Mouse (Mus musculus): ENCODE results near the gene Mcpt8. TPM values are rescaled to one million over a fixed set of nuclear protein-coding genes. Genes with fewer than 3 reads are reported as not detected.
"Not testable (repeated sequence)": the region's sequence is repeated elsewhere in the genome, so short reads cannot be mapped to it uniquely, and the experiment has no call there.

Gene Mcpt8
- total RNA-seq (2021), result not detected

DNA sequence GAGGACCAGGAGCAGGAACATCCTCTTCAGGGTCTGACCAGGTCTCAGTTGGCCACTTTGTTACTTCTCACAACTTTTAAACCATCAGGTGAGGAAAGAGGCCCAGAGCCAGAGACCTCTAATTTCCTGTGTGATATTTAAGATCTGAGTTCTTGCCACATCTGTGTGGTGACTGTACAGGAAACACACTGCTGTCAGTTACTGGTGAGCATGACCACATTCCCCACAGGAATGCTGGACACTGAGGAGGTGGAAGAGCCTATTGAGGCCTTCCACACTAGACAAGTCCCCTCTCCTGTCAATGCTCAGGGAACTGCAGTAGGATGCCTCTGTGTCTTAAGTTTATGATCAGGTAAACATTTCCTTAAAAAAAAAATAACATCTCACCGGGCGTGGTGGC is at the start of gene Mcpt8:
Mcpt8 (minus strand) TSS at position 107 of the 400 bp plus-strand sequence.
- intact Hi-C loops (cut with DNase I), result no loop called here
- DNase-seq (ENCODE audit: low spot score), result no peak

DNA sequence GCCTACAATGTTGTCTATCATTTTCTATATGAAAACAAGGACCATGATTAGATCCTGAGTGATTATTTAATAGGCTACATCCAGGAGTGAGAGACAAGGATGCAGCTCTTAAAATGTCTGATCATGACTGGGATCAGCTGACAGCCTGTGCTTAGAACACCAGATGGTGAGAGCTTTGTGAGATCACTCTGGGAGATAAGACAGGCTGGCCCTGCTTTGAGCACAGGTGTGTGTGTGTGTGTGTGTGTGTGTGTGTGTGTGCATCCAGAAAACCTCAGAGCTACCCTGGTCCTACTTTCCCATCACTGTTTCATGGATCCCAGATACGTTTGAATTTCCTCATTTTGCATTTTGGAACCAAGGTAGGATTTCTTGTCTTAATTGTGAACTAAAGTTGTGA is 48.6 kb upstream of the Mcpt8 start:
- DNase-seq (ENCODE audit: low spot score); intact Hi-C loops (cut with DNase I): not testable (repeated sequence)

DNA sequence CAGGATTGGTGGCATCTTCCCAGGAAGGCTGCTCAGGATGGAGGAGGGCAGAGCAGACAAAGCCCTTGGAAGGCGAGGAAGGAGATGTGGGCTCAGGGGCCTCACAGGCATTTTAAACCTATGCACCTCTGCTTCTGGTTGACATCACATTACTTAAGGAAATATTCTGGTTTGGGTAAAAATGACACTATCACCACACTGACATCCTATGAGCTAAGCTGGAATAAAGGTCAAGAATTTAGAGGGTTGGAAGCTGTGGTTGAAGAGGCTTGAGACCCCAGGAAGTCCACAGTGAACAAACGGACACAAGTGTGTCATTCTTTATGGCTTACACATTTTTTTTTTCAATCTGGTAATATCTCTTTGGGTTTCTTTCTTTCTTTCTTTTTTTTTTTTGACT is 47.4 kb upstream of the Mcpt8 start, which contains the start of gene Gzmd:
Gzmd (minus strand) TSS at position 101 of the 400 bp plus-strand sequence.
- DNase-seq (ENCODE audit: low spot score); intact Hi-C loops (cut with DNase I): not testable (repeated sequence)

DNA sequence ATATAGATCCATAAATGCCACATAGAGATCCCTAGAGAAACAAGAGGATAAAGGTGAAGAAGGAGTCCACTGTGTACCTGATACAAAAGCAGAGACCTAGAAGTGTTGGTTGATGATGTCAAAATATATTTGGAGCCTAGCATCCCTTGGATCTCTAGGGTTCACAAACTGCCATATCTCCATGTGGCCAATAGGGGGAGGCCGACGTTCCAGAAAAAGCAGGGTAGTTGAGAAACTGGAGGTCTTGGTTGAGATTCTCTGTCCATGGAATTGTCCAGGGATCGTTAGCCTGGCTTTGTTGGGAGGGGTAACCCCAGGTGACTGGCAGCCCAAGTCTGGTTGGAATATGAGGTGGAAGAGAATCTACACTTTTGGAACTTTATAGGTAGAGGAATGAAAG is 43.3 kb upstream of the Mcpt8 start:
- no peak for DNase-seq (ENCODE audit: low spot score)
- intact Hi-C loops (cut with DNase I), result no loop called here

DNA sequence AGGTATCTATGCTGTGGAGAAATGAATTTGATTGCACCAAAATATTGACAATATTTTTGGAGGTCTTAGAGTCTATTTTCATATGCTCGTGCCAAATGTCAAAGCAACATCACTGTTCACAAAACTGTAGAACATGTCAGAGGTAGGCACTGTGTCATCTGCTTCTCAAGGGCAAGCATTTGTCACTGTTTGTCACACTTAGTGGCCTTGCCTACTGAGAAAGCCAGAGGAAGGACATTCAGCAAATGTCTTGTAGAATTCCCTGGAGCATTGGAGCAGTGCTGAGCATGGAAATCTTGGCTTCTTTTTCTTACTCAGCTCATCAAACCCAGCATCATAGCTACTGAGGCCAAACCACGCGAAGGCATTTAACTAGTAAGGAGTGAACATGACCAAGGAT is 38.4 kb upstream of the Mcpt8 start:
- intact Hi-C loops (cut with DNase I), result no loop called here
- no peak for DNase-seq (ENCODE audit: low spot score)

DNA sequence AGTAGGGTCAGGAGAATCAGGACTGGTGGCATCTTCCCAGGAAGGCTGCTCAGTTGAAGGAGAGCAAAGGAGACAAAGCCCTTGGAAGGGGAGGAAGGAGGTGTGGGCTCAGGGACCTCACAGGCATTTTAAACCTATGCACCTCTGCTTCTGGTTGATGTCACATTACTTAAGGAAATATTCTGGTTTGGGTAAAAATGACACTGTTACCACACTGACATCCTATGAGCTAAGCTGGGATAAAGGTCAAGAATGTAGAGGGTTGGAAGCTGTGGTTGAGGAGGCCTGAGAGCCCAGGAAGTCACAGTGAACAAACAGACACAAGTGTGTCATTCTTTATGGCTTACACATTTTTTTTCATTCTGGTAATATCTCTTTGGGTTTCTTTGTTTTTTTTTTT is 35.5 kb upstream of the Mcpt8 start, which contains the start of gene Gzme:
Gzme (minus strand) TSS at position 101 of the 400 bp plus-strand sequence.
- intact Hi-C loops (cut with DNase I), result no loop called here
- no peak for DNase-seq (ENCODE audit: low spot score)

DNA sequence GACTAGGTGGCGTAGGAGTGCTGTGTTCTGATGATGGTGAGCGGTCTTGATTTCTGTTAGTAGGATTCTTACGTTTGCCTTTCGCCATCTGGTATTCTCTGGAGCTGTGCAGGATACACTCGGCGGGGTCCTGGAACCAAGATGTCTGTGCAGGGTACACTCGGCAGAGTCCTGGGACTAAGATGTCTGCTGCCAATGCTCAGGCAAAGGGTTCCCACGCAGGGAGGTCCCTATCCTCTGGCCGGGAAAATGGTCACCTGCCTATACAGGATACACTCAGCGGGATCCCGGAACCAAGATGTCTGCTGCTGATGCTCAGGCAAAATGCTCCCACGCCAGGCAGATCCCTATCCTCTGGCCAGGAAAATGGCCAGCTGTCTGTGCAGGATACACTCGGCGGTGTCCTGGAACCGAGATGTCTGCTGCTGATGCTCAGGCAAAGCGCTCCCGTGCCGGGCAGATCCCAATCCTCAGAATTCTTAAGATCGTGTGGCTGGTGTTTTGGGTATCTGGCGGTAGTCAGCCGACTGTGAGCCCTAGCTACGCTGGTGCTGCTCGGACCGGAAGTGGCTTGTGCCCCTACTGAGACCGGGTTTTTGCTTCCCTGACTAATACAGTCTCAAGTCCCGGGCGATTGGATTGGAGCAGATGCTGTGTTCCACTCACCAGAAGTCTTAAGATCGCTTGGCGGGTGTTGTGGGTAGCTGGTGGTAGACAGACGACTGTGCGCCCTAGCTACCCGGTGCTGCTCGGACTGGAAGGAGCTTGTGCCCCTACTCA is 30.6 kb upstream of the Mcpt8 start:
- DNase-seq (ENCODE audit: low spot score); intact Hi-C loops (cut with DNase I): not testable (repeated sequence)

DNA sequence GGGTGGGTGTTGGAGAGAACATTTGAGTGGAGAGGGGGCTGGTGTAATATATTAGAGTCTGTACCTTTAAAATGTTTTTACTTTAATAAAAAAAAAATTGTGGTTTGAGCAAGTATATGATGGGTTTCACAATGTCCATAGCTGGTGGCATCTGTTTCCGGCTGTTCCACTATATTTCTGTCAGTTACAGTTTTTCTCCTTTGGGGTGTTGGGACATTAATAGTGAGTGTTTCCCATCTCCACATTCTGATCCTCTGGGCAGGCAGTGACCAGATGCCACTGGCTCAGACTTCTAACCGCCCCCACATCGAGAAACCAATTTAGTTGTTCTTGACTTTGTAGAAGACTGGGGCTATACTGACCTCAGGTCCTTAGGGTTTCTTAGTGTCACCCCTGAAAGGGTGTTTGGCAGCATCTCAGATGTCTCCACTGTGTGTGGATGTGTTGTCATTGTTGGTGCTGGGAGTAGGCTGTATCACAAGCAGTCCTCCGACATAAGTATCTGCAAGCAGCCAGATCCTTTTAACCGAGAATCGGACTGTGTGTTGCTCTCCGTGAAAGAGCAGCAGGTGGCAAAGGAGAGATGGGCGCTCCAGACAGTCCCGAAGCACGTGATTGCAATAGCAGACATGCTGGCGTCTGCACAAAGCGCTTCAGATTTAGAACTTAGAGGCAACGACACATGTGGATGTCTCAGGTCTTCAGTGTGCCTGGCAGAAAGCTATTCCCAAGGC is 20.5 kb upstream of the Mcpt8 start:
- intact Hi-C loops (cut with DNase I), result no loop called here
- no peak for DNase-seq (ENCODE audit: low spot score)

DNA sequence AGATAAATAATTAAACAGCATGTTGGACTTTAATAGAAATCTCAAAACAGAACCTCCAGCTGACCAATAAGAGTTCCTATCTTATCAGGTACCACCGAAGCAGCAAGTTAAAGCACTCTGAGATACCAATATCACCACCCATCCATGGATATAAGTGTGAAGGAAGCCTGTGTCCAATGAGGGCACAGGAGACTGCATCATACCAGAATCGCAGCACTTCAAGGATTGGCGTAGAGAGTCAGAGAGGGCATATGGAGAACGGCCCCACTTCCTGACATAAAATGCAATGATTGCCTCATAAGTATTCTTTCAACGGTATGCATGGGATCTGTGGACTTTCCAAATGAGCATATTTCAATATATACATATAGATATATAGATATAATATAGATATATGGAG is 19.9 kb upstream of the Mcpt8 start:
- DNase-seq (ENCODE audit: low spot score), result no peak
- intact Hi-C loops (cut with DNase I), result no loop called here

DNA sequence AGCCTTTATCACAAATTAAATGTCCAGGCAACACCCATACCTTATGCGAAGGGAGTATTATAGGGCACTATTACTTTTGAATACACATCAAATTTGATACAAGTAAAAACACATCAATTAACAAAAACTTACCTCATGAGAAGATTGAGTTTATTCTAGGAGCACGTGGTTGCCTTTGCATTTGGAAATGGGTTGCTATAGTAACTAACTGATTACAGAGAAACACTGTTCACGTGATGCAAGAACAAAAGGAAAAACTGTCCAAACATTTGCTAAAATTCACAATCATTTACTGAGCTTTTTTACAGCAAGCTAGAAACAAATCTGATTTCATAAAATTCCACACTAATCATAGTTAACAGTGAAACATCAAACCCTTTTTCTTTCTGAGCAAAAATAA is 18.4 kb upstream of the Mcpt8 start:
- intact Hi-C loops (cut with DNase I), result no loop called here
- no peak for DNase-seq (ENCODE audit: low spot score)

DNA sequence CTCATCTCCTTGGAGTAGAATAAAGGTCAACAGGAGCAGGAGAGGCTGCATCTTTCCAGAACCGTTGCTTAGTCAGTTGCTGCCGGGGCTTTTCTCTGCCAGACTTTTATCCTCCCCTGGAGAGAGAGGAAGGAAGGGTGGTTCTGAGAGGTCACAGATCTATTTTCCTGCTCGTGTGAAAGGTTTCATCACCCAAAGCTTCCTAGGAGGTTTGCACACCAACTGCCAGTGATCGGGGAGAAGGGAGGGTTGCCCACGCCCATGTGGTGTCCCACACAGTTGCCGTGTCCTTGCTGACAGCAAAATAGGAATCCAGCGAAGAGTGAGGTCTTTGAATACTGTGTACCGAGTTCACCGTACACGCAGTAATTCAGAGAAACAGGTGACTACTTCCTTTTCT is 17.3 kb upstream of the Mcpt8 start, which contains the start of gene Ctsg:
Ctsg (minus strand) TSS at position 189 of the 400 bp plus-strand sequence.
- intact Hi-C loops (cut with DNase I), result no loop called here
- DNase-seq (ENCODE audit: low spot score), result no peak

DNA sequence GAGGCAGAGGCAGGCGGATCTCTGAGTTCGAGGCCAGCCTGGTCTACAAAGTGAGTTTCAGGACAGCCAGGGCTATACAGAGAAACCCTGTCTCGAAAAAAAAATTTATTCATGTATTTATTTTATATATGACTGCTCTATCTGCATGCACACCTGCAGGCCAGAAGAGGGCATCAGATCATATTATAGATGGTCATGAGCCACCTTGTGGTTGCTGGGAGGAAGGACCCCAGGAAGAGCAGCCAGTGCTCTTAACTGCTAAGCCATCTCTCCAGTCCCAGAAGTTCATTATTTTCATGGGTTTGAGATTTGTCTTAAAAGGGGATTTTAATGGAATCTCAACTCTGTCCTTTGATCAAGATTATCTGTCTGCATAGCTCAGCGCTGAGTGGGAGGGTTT is 13.9 kb upstream of the Mcpt8 start:
- intact Hi-C loops (cut with DNase I), result no loop called here
- no peak for DNase-seq (ENCODE audit: low spot score)

DNA sequence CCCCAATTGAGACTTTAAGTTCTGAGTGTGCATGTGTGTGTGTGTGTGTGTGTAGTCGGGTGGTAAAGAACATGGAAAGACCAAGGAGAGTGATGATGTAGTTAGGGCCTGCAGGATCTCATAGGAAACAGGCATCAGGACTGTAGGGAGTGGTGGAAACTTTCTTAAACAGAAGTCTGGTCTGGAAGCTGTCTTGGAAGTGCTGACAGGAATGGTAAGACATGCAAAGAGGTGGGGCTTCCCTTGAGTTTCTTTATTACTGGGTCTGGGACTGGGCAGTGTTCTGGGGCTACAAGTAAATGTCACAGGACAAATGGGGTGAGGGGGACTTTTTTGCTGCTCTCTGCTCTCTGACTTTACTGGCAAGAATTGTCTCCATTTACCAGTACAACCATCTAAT is 12.5 kb upstream of the Mcpt8 start:
- intact Hi-C loops (cut with DNase I), result no loop called here
- DNase-seq (ENCODE audit: low spot score), result no peak

DNA sequence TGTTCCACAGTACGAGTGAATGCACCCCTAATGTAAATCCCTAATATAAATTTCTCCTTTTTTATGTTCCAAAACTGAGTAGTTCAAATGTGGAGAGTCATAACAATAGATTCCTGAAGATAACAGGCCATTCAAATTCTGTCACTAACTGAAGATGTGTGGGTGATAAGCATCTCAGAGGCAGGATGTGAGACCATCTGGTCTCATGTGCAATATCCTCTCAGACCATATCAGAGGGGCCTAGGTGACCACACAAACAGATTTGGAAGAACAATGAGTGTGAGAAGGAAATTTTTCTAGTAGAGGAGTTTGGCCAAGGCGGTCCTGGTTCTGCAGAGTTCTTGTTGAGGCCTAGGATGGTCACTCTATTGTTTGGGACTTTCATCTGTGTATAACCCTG is 8.3 kb upstream of the Mcpt8 start:
- no peak for DNase-seq (ENCODE audit: low spot score)
- intact Hi-C loops (cut with DNase I), result no loop called here

DNA sequence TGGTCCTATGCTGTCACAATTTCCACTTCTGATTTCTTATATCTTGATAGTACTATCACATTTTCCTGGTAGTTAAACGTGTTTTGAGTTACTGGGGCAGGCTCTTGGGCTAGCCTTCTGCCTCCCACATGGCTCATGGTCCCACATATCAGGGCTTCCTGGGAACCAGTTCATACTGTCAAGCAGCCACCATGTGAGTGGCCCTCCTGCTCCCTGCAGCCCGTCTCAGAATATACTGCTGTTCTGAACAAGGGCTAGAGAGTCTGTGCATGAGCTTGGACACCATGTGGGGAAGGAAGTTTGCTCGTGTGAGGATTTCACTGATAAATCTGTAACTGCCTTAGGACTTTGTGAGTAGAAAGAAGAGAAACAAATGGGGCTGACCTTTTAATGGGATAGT is 1.6 kb upstream of the Mcpt8 start:
- DNase-seq (ENCODE audit: low spot score), result no peak
- intact Hi-C loops (cut with DNase I), result no loop called here

DNA sequence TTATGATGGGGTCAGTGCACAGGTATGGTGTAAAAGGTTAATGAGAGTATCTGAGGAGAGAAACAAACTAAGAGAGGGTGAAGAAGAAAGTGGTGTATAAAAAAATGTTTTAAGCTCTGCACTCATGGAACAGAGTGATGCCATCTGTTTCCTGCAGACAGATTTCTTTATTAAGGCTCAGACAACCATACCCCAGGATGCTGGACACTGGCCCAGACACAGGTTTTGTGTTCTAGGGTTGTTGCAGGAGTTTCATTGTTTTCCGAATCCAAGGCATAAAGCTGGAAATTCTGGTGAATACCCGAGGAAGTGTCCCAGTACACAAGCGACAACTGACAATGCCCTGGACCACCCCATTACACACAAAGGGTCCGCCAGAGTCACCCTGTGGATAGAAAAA is 3.1 kb downstream of the Mcpt8 start:
- intact Hi-C loops (cut with DNase I), result no loop called here
- no peak for DNase-seq (ENCODE audit: low spot score)

DNA sequence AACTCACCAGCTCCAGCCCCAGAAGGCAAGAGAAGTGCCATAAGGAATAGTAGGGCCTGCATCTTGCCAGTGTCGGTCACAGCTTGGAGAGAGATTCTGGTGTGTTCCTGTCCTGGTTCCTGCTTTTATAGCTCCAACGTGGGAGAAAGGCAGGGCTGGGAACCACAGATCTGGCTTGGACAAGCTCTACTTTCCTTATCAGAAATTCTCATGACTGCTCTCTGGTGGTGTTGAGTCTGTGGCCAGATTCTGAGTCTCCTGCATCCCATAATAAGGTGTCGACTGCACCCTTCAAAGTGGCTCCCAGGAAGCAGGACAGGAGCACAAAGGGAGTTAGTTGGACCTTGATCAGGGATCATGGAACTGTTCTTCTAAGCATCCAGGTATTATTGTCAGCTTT is 22.9 kb downstream of the Mcpt8 start, which contains the start of gene Mcpt4:
Mcpt4 (minus strand) TSS at position 101 of the 400 bp plus-strand sequence.
- DNase-seq (ENCODE audit: low spot score); intact Hi-C loops (cut with DNase I): not testable (repeated sequence)

DNA sequence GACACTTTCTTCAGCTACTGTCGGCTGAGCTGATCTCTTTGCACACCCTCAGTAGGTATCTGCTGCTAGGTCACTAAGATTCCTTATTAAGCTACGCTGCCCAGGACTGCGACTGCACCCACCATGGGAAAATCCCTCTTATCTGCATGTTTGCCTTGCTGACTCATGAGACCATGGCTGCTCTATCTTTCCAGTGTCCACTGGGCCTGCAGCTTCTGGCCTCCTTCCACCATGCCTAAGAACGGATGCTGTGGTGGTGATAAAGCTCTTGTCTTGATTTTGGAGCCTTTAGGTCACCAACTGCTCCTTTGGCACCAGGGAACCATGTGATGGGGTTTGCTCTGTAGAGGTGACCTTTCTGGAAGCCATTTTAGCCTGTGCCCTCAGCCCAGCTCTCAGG is 27.4 kb downstream of the Mcpt8 start:
- no peak for DNase-seq (ENCODE audit: low spot score)
- intact Hi-C loops (cut with DNase I), result no loop called here

DNA sequence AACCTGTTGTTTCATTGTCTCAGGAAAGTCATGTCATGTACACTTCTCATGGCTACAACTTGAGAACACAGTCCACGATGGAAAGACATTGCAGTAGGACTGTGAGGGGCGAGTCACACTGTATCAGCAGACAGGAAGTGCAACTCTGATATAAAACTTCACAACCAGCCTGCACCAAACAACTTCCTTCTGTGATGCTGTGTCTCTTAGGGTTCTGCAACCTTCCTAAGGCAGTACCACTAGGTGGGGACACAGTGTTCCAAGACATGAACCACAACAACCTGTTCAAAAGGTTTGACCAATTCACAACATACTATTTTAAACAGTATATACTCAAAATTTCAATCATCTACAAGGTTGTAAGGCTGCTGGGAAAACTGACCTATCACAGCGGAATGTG is 29.7 kb downstream of the Mcpt8 start:
- intact Hi-C loops (cut with DNase I), result no loop called here
- DNase-seq (ENCODE audit: low spot score), result no peak

DNA sequence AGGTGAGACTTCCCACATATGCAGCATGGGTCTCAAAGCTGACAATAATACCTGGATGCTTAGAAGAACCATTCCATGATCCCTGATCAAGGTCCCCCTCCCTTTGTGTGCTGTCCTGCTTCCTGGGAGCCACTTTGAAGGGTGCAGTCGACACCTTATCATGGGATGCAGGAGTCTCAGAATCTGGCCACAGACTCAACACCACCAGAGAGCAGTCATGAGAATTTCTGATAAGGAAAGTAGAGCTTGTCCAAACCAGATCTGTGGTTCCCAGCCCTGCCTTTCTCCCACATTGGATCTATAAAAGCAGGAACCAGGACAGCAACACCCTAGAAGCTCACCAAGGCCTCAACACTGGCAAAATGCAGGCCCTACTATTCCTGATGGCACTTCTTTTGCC is 43.3 kb downstream of the Mcpt8 start, which contains the start of gene Mcpt2:
Mcpt2 (plus strand) TSS at position 250 of the 400 bp plus-strand sequence.
- intact Hi-C loops (cut with DNase I); DNase-seq (ENCODE audit: low spot score): not testable (repeated sequence)

DNA sequence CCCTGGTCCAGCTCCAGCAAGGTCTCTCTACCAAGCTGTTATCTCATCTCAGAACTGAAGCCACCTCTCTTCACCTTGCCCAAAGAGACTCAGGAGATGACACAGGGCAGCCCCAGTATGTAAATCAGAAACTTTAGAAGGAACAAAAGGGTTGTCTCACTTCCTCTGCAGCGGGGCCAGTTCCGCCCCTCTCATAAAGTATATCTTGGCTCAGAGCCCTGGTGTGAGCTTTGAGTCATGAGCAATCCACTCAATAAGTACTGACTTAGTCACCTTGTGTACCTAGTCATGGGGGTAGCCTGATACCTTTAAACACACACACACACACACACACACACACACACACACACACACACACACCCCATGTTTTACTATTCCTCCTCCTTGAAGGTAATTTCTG is 50.6 kb downstream of the Mcpt8 start:
- DNase-seq (ENCODE audit: low spot score), result no peak
- intact Hi-C loops (cut with DNase I), result no loop called here

All from heart, postnatal 25 days (tissue).